Mouse (Mus musculus): ENCODE results near the gene Cops4. TPM values are rescaled to one million over a fixed set of nuclear protein-coding genes. Genes with fewer than 3 reads are reported as not detected.

The Cops4 gene
- polyA plus RNA-seq, 1 experiment from 2014 or later = 194 TPM

GRCm38 (mm10) chr5:100582435-100582826 is 64.3 kb downstream of the Cops4 start:
- no peak overlapping the region for H3K27ac ChIP-seq
- H3K27me3 ChIP-seq = no peaks in the 10 kb centered on the region
- 96% methylated on average over 5 of the region's 5 CpGs for WGBS
- no peak overlapping the region for H3K4me2 ChIP-seq (replicated peaks)
- no peaks in the 10 kb centered on the region for H3K36me3 ChIP-seq
- H3K4me1 ChIP-seq (replicated peaks) = no peaks in the 10 kb centered on the region
- no peak overlapping the region for H3K4me3 ChIP-seq (replicated peaks)
- no peaks in the 10 kb centered on the region for H3K9me3 ChIP-seq
- no peak overlapping the region for H3K9ac ChIP-seq (replicated peaks)
- no peak for ATAC-seq

- Histone ChIP-seq H3K9me3 (no peaks in the 10 kb centered on the region), H3K4me3 (replicated peaks) (no peak overlapping the region), H3K36me3 (no peaks in the 10 kb centered on the region), H3K9ac (replicated peaks) (no peak overlapping the region), H3K27me3 (no peaks in the 10 kb centered on the region), H3K4me1 (replicated peaks) (no peaks in the 10 kb centered on the region), H3K4me2 (replicated peaks) (no peak overlapping the region), H3K27ac (no peak overlapping the region)
- no peak for ATAC-seq
- WGBS = 95% methylated on average over 7 of the region's 7 CpGs
Observed at GRCm38 (mm10) chr5:100583066-100583465, 65.0 kb downstream of the Cops4 start.

GRCm38 (mm10) chr5:100585206-100585644 is 67.1 kb downstream of the Cops4 start:
- no peaks in the 10 kb centered on the region for H3K9me3 ChIP-seq
- H3K27me3 ChIP-seq = no peaks in the 10 kb centered on the region
- H3K9ac ChIP-seq (replicated peaks) = no peak overlapping the region
- WGBS = 89% methylated on average over 8 of the region's 8 CpGs
- no peak overlapping the region for H3K27ac ChIP-seq
- no peak for ATAC-seq
- H3K4me1 ChIP-seq (replicated peaks) = no peaks in the 10 kb centered on the region
- H3K36me3 ChIP-seq = no peaks in the 10 kb centered on the region
- no peak overlapping the region for H3K4me3 ChIP-seq (replicated peaks)
- H3K4me2 ChIP-seq (replicated peaks) = no peak overlapping the region

GRCm38 (mm10) chr5:100585657-100586056 is 67.5 kb downstream of the Cops4 start:
- no peak overlapping the region for H3K4me2 ChIP-seq (replicated peaks)
- no peak overlapping the region for H3K27ac ChIP-seq
- 93% methylated on average over 3 of the region's 3 CpGs for WGBS
- no peaks in the 10 kb centered on the region for H3K4me1 ChIP-seq (replicated peaks)
- ATAC-seq = no peak
- H3K36me3 ChIP-seq = no peaks in the 10 kb centered on the region
- no peaks in the 10 kb centered on the region for H3K9me3 ChIP-seq
- no peaks in the 10 kb centered on the region for H3K27me3 ChIP-seq
- H3K9ac ChIP-seq (replicated peaks) = no peak overlapping the region
- H3K4me3 ChIP-seq (replicated peaks) = no peak overlapping the region

DNA sequence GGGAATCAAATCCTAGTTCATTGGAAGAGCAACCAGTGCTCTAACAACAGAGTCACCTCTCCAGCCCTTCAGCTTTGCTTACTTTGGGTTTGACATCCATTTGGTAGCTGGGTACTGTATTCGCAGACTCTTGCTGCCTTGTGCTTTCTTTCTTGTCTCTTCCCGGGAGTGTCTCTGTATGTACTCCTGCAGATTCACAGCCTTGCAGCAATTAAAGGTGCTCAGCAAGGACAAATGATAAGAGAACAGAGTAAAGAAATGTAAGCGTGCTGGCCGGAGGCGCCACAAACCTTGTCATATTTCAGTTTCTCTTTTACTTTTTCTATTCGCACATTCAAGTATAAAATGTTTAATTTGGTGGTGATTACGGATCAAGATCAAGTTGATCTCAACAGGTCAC is 69.0 kb downstream of the Cops4 start:
- H3K36me3 ChIP-seq = no peaks in the 10 kb centered on the region
- H3K9ac ChIP-seq (replicated peaks) = no peak overlapping the region
- no peak overlapping the region for H3K27ac ChIP-seq
- no peak overlapping the region for H3K4me2 ChIP-seq (replicated peaks)
- no peaks in the 10 kb centered on the region for H3K4me1 ChIP-seq (replicated peaks)
- ATAC-seq = no peak
- H3K9me3 ChIP-seq = no peaks in the 10 kb centered on the region
- H3K27me3 ChIP-seq = no peaks in the 10 kb centered on the region
- no peak overlapping the region for H3K4me3 ChIP-seq (replicated peaks)
- 91% methylated on average over 7 of the region's 7 CpGs for WGBS

DNA sequence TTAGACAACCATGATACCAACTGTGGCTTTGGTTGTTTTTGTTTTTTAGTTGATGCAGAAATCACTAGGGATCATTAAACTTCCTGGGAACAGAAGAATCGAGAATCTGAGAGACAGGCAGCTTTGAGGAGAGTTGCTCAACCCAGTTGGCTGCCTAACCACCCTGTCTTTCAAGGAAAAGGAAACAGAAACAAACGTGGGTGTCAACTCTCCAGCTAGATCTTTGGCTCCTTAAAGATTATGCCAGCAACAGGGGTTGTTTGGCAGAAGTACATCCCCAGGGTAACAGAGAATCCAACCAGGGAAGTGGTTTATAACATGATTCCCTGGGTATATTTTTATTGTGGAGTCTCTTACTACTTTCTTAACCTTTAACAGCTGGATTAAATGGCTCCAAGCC is 69.5 kb downstream of the Cops4 start:
- H3K4me1 ChIP-seq (replicated peaks) = no peaks in the 10 kb centered on the region
- no peaks in the 10 kb centered on the region for H3K9me3 ChIP-seq
- no peak for ATAC-seq
- no peak overlapping the region for H3K9ac ChIP-seq (replicated peaks)
- no peak overlapping the region for H3K4me2 ChIP-seq (replicated peaks)
- no peak overlapping the region for H3K4me3 ChIP-seq (replicated peaks)
- no peaks in the 10 kb centered on the region for H3K36me3 ChIP-seq
- H3K27me3 ChIP-seq = no peaks in the 10 kb centered on the region
- 46% methylated on average over 2 of the region's 2 CpGs for WGBS
- H3K27ac ChIP-seq = no peak overlapping the region

- no peaks in the 10 kb centered on the region for H3K4me1 ChIP-seq (replicated peaks)
- ATAC-seq = no peak
- peaks cover 6% of the 10 kb centered on the region; the same call in 1 of the 2 replicates for H3K9me3 ChIP-seq
- no peaks in the 10 kb centered on the region for H3K27me3 ChIP-seq
- 93% methylated on average over 5 of the region's 5 CpGs for WGBS
- no peak overlapping the region for H3K4me2 ChIP-seq (replicated peaks)
- H3K27ac ChIP-seq = no peak overlapping the region
- H3K9ac ChIP-seq (replicated peaks) = no peak overlapping the region
- no peaks in the 10 kb centered on the region for H3K36me3 ChIP-seq
- H3K4me3 ChIP-seq (replicated peaks) = no peak overlapping the region
Observed at GRCm38 (mm10) chr5:100590505-100590904, 72.4 kb downstream of the Cops4 start.

GRCm38 (mm10) chr5:100594803-100595467 is 76.8 kb downstream of the Cops4 start:
- Histone ChIP-seq H3K4me3 (replicated peaks) (no peak overlapping the region), H3K27ac (no peak overlapping the region), H3K27me3 (no peaks in the 10 kb centered on the region), H3K9ac (replicated peaks) (no peak overlapping the region), H3K4me2 (replicated peaks) (no peak overlapping the region), H3K4me1 (replicated peaks) (no peaks in the 10 kb centered on the region), H3K9me3 (peaks cover 6% of the 10 kb centered on the region; the same call in 1 of the 2 replicates), H3K36me3 (no peaks in the 10 kb centered on the region)
- 79% methylated on average over 13 of the region's 13 CpGs for WGBS
- no peak for ATAC-seq

DNA sequence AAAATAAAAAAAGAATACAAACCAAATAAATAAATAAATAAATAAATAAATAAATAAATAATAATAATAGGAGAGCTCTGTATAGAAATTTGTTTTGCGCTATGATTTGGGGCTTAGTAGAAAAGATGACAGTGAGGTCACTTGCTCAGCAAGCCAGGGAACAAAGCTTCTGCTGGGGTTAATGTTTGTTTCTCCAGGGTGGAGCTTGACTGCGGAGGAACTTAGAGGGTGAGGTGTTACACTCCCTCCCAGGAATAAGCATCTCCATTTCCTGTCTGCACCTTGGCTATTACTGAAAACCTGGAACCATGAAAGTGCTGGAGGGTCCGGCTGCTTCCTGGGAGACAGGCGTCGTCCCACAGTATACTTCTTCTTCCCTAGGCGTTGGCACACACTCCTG is 77.9 kb downstream of the Cops4 start:
- Histone ChIP-seq H3K4me1 (replicated peaks) (no peaks in the 10 kb centered on the region), H3K9ac (replicated peaks) (no peak overlapping the region), H3K4me3 (replicated peaks) (no peak overlapping the region), H3K27ac (no peak overlapping the region), H3K36me3 (no peaks in the 10 kb centered on the region), H3K4me2 (replicated peaks) (no peak overlapping the region), H3K27me3 (no peaks in the 10 kb centered on the region), H3K9me3 (peaks cover 6% of the 10 kb centered on the region; the same call in 1 of the 2 replicates)
- ATAC-seq = no peak
- 92% methylated on average over 6 of the region's 6 CpGs for WGBS

Small RNAs within 50 kb of the gene (microRNA-seq; reads per million reads assigned to microRNA genes)
- gene Gm23222 = not detected

Other genes with a start within 250 kb of the Cops4 start
- gene Sec31a, start 102.1 kb upstream of the Cops4 start, polyA plus RNA-seq (2015; fragmentation: Nextera tagmentation; extraction: Ambion mirVana) = 90.3 and 91.0 TPM in 2 replicates
- 9.0 and 10.4 TPM in 2 replicates for gene Lin54, start 17.7 kb upstream of the Cops4 start, polyA plus RNA-seq (2015; fragmentation: Nextera tagmentation; extraction: Ambion mirVana)
- gene Plac8, start 53.9 kb downstream of the Cops4 start, polyA plus RNA-seq (2015; fragmentation: Nextera tagmentation; extraction: Ambion mirVana) = 0.48 TPM in 1 of 2 replicates, not detected in the other
- gene Coq2, start 156.8 kb downstream of the Cops4 start, polyA plus RNA-seq (2015; fragmentation: Nextera tagmentation; extraction: Ambion mirVana) = 37.8 and 47.9 TPM in 2 replicates
- 0.24 and 0.28 TPM in 2 replicates for gene Hpse, start 201.4 kb downstream of the Cops4 start, polyA plus RNA-seq (2015; fragmentation: Nextera tagmentation; extraction: Ambion mirVana)